Mouse (Mus musculus): Measurements from ENCODE around the gene Slc25a21. TPM values are rescaled to one million over a fixed set of nuclear protein-coding genes. Genes with fewer than 3 reads are reported as not detected.
"Not testable (repeated sequence)": the region's sequence is repeated elsewhere in the genome, so short reads cannot be mapped to it uniquely, and the experiment has no call there.

The Slc25a21 gene
- total RNA-seq (2021), result 0.98 and 2.1 TPM in 2 replicates
- long read RNA-seq, experiment 1, result 0 reads
- long read RNA-seq, experiment 2, partial matches to known transcripts, result 2 of 2 reads
- long read RNA-seq, experiment 2, other reads (novel, unspliced or antisense), result 0 of 2 reads

DNA sequence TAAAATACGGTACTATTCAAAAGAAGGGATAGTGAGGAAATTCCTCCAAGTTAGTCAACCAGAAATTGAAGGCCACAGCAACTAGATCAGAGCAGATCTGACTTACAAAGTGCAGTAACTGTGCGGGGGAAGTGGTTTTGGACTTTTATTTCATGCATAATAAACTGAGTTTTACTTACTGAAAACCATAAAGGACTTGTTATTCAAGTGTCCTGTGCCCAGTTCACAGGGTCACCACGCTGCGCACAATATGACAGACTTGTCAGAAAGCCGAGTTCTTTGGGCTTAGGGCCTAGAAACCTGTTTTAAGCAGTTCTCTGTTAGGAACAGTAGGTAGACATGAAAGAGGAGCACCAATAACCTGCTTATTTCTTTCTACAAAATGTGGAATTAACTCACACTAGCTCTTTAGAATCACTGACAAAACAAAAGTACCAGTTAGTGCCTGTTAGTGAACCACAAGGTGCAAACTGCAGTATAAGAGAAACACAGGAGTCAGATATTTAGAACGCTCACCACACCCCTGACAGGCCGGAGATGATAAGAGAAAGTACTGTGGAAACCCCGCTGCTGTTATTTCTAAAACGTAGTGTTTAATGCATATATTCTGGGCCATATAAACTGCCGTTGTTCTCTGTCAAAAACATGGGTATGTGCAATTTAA, at the start of gene Slc25a21:
TSS of gene Slc25a21 (minus strand) at position 110 of the 664 bp plus-strand sequence.
- no peak for DNase-seq

DNA sequence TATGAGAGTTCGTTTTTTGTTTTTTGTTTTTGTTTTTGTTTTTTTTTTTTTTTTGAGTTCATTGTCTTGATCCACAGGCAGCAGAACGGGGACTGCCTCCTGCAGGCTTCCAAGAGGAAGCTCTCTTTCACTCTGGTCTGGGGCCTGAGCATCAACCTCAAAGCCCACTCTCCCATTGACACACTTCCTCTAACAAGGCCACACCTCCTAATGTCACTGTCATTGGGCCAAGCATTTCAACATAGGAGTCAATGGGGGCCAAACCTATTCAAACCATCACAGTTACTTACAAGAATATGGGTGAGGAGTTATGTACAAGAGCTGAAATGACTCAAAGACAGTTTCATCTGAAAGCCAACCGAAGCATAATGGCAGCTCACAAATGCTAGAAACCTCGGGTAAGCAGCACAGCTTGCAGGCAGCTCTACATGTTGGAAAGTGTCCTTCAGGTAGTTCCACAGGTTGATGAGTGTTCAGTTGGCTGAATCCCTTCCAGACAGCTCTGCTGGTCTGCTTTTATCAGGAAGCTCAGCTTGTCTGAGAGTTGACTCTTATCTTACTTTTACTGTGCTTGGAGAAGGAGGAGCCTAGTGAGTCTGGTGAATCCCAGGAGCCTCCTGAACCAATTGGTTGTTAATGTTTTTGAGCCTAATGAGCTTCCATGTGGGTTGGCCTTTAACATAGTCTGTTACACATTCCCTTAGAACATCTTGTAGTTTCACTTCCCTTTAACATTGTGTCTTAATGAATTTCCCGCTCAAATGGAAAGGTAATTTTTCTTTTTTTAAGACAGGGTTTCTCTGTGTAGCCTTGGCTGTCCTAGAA, 46.6 kb upstream of the Slc25a21 start:
- no peak for DNase-seq

DNA sequence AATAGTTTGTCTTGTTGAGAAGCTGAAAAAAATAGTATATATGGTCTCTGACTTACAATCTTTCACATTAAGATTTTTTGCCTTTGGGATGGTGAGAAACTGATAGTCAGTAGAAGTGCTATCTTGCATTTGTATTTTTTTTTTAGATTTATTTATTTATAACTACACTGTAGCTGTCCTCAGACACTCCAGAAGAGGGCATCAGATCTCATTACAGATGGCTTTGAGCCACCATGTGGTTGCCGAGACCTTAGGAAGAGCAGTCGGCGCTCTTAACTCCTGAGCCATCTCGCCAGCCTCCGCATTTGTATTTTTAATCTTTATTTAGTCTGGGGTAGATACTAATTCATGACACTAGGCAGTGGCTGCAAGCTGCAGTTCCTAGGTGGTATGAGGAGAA, 36.1 kb upstream of the Slc25a21 start:
- no peak for DNase-seq

DNA sequence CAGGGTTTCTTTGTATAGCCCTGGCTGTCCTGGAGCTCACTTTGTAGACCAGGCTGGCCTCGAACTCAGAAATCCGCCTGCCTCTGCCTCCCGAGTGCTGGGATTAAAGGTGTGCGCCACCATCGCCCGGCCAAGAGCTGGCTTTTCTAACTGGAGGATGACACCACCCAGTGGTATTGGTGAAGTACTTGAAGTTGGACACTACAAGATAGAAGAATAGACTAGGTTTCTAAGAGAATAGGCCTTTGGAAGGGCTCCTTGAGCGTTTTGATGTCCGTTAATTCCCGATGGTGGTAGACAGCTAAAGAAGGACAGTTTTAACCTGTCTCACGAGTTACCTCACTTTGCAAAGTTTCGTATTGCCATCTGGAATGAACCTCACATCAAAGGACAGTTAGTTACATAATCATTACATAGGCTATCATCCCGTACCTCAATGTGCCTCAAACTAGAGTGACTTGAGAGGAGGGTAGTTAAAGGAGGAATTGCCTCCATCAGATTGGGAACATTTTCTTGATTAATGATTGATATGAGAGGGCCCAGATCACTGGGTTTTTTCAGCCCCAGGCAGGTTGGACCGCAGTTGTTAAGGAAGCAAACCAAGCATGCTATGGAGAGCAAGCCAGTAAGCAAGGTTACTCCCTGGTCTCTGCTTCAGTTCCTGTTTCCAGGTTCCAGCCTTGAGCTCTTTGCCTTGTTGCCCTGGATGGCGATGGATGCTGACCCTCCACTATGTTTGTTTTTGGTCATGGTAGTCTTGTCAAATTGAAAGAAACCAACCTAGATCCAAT, 34.0 kb upstream of the Slc25a21 start:
- DNase-seq, result peak; percentile 36

DNA sequence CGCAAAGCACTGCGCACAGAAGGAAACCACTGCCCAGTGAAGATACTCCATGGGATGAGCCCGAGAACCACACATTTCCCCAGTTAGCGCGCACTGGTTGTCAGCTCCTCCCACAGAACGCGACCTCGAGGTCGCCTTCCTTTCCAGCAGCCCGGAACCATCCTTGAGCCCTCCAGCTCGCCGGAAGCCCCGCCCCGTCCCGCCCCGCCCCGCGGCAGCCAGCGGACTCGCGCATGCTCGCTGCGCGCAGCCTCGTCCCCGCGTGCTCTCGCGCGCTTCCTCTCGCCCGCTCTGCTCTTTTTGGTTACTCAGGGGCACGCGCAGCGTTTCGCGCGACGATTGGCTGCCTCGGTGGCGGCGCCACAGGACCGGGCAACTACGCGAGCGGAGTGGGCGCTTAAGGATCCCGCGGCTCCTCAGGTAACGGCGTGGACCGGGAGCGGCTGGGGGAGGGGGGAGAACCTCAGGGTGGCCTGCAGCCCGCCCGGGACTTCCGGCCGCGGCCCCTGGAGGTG, 33.0 kb upstream of the Slc25a21 start, which contains the start of the genes Prps1l3 and Mipol1:
TSS of gene Prps1l3 (plus strand) at position 221 of the 515 bp plus-strand sequence.
TSS of gene Mipol1 (plus strand) at position 236 of the 515 bp plus-strand sequence.
- peak; percentile 92 for DNase-seq

DNA sequence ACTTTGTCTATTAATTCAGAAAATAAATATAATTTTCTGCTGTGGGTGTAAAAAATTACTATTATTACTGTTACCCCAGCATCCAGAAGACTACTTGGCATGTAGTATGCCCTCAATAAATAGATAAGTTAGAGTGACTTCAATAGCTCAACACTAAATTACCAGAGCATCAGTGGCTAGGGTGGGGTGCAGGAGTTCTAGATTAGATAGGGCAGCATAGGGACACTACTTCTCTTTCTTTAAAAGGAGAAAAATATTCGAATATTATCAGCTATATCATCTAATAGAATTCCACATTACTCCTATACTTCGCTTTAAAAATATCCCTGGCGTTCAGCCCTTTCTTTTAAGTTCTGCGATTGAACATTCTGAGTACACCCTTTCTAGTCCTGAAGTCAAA, 32.4 kb upstream of the Slc25a21 start:
- DNase-seq, result no peak

DNA sequence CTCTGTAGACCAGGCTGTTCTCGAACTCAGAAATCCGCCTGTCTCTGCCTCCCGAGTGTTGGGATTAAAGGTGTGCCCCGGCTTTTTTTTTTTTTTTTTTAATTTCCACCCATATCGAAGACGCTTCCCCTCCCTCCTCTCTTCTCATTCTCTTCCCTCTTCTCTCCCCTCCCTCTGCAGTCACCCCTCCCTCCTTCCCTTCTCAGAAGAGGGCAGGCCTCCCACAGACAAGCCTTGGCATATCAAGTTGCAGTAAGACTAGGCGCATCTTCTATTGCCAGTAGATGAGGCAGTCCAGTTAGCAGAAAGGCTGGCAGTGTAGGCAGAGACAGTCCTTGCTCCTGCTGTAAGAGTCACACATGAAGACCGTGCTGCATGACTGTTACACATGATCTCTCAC, 30.5 kb upstream of the Slc25a21 start:
- DNase-seq, result no peak

DNA sequence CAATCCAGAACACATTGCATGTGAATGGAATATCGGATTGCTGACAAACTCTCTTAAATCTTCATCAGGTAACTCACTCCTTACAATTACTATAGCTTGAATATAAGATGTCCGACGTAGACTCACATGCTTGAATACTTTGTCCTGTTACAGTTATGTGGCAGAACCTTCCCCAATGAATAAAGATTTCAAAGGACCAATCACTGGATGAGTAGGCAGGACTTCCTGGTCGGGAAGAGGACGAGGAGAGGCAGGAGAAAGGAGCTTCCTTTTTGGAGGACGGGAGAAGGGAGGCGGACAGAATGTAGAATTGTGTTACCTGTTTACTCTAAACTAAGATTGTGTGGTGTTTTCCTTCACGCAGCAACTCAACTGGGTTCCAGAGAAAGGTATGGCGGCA, 29.1 kb upstream of the Slc25a21 start:
- no peak for DNase-seq

DNA sequence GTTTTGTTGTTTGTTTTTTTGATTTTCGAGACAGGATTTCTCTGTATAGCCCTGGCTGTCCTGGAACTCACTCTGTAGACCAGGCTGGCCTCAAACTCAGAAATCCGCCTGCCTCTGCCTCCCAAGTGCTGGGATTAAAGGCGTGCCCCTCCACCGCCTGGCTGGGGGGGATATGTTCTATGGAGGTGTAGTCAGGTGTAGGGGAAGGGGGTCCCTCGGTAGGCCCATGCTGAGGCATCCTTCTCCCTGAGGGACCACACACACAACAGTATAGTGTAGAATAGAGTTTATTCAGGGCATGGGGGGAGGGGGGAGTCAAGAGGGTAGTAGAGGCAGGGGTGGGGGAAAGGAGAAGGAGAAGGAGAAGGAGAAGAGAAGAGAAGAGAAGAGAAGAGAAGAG, 15.2 kb upstream of the Slc25a21 start:
- not testable (repeated sequence) for DNase-seq

DNA sequence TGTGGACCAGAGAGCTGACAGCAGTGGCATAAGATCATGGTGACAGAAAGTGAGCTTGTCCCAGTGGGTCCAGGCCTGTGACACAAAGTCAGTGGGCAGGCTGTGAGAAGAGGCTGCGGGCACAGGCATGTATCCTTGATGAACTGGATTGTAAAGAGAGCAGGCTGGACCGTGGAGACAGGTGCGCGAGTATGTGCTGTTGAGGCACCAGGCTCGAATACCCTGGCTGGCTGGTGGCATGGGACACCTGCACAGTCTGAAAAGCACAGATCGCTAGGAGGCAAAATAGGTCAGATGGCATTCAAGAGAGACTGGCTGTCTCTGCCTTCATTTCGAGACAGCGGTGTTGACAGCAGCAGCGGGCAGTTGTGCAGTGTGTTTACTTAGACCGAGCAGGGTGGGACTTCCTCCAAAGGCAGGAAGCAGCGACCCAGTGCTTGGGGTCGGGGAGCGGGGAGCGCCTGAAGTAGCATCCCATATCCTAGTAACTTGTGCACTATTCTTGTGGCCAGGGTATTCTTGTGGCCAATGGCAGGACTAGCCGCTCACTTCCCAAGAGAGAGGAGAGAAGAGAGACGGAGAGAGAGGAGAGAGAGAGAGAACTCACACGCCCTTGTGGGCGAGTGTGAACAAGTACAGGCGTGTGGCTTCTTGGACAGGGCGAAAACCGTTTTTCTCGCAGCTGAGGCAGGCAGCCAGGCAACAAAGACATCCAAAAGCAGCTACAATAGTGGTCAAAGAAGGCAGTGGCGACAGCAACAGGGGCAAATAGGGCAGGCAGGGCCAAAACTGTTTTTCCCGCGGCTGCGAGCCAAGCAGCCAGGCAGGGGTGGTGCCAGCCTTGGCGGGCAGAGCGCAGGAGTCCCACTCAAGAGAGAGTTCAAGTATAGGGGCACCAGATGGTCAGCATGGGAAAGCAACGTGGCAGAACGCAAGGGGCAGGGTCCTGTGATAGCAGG, 14.4 kb upstream of the Slc25a21 start:
- DNase-seq, result peak; percentile 51

DNA sequence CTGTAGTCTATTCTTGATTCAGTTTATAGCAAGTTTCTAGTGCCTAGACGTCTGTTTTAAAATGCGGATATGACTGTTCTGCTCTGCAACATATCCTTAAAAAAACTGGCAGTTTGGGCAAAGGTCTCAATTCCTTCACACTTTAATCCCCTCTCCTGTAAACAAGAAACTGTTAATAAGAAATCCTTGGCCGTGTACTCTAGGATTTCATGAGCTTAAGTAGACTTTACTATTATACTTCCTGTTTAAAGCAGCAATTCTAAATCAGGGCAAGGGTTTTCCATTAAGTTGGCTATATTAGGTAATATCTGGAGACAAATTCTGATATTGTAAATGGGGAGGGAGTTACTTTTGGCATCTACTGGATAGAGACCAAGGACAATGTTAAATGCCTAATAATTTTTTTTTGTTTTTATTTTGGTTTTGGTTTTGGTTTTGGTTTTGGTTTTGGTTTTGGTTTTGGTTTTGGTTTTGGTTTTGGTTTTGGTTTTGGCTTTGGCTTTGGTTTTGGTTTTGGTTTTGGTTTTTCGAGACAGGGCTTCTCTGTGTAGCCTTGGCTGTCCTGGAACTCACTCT, 7.1 kb upstream of the Slc25a21 start:
- no peak for DNase-seq

DNA sequence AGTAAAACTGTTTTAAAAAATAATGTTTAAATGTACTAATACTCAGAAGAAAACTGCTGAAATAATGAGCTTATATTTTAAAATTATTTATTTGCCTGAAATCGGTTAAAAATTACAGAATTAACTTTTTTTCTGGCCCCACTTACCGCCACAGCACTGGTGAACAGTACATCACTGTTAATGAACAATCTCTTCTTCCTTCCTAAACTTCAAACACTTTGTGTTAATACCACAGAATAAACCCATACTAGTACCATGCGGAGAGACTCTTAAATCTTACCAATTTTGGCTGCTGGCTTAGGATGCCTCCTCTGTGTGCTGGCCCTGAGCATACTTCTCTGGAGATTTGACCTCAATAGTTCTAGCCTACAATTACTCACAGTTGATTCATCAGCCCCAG, 4.6 kb upstream of the Slc25a21 start:
- DNase-seq, result no peak

DNA sequence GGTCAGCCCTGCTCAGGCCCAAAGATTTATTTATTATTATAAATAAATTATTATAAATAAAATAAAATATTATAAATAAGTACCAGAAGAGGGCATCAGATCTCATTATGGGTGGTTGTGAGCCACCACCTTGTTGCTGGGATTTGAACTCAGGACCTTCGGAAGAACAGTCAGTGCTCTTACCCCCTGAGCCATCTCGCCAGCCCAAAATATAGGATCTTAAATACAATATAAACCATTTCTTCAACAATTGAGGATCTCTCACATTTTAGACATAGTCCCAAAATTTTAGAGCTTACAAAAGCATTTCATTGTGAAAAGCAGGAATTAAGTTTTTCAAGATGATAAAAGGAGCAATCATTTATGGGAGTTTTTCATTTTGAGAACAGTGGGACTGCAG, 2.2 kb upstream of the Slc25a21 start:
- DNase-seq, result no peak

DNA sequence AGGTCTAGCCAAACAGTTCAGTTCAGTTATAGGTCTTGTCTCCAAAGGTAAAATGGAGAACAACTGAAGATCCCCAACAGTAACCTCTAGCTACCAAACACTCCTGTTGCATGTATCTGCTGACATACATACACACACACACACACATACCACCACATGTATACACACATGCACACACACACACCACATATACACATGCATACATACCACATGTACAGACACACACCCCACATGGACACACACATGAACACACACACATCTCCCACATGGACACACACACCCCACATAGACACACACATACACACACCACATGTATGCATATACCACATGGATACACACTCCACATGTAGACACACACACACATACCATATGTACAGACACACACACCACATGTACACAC, 997 bp upstream of the Slc25a21 start:
- no peak for DNase-seq

DNA sequence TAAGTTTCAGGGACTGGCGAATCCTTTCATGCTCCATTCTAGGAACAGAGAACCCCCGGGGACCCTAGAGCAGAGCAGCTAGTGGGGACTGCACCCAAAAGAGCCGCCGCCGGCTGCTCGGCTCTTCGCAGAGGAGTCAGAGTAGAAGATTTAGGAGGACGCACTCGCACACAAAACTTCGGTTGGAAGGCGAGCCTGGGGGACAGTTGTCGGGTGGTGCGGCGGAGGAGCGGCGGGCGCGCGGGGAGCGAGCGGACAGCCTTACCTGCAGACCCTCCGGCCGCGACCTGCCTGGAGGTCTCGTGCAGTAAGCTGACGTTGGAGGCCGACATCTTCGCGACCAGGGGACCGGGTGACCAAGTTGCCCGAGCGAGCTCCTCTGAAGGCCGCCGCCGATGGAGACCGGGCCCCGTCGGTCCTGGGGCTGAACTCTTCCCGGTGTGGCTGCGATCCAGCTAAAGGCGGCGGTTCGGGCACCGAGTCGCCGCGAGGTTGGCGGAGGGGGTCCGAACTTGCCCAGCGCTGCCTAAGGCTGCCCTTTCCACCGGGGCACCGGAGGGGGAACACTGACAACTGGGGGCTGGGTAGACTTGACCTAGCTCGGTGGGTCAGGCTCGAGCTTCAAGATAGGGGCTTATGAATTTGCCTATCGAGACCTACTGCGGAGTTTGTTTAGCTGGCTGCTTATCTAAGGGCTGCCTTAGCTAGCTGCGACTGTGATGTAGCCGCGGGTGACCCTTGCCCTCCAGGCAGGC, 487 bp downstream of the Slc25a21 start:
- DNase-seq, result peak; percentile 57

DNA sequence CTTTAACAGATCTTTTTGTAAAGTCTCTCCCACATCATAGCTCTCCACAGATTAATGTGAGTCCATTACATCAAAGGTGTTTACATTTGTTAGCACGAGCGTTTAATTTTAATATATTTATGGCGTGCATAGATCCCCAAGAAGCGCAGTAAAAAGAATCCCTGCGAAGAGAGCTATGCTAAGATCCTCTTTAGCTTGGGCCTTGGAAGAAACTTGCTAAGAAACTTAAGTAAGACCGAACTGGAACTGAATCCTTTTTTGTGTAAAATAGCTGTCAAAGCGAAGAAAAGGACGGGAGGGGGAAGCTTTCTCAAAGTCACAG, 1.0 kb downstream of the Slc25a21 start:
- no peak for DNase-seq

DNA sequence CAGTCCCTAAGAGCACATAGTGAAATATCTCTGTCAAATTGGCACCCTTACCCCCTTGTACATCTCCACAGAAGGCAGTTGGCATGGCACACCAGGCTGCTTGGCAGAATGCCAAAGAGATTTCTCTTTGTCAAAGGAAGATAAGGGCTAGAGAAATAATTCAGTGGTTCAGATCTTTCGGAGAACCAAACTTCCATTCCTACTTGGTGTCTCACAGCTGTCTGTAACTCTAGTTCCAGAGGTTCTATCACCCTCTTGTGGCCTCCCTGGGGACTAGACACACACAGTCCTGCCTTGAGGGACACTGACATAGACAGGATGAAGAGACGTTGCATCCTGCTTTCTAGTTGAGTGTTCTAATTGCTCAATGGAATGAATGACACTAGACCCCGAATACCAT, 2.7 kb downstream of the Slc25a21 start:
- peak; percentile 60 for DNase-seq

DNA sequence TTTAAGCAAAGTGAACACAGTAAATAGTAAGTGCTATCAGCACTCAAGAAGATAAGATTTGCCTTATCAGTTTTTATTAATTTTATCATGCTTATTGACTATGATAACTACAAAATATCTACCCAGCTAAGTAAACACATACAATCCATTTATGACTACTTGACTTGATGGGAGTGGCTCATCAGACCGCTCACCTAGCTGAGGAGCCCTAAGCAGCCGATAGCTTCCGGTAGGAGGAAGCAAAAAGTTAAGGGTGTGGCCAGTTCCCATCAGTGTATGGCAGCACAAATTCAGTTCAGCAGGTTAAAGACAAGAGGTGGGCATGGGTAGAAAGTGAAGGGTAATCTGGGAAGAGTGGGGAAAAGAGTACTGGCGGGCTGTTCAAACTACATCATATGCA, 10.2 kb downstream of the Slc25a21 start:
- DNase-seq, result no peak

DNA sequence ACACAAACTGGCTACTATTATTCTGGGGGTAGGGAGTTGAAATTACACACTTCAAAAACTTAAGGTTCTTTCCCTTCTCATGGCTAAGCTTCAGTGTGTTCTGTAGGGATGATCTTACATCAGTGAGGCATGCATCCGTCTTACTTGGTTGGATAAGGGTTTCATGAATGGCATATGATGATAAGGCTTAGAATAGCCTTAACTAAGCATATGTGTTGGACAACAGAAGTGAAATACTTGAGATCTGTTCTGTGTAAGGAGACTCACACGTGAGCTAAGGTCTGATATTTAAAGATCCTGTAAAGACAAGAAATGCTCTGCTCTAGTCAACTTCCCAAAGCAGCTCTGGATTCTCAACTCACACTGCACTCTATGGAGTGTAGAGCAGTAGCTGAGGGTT, 11.1 kb downstream of the Slc25a21 start:
- DNase-seq, result no peak

DNA sequence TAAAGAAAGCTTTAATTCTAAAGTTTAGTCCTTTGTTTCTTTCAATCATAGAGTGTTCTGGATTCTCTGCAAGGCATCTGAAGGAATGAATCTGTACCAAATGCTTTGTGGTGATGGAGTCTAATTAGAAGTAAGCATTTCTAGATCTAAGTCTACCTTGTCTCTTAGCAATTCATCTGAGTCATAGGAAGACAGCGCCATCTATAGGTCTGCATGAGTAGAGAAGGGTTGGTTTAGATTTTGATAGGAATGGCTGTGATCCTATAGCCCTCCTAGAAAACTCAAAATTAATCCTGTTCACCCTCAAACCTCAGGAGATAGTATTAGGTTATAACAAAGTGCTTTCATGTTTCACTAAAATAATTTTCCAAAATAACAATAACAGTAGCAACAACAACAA, 11.8 kb downstream of the Slc25a21 start:
- no peak for DNase-seq
